Mouse (Mus musculus): ENCODE measurements around the gene Des. TPM values are rescaled to one million over a fixed set of nuclear protein-coding genes. Genes with fewer than 3 reads are reported as not detected.

Gene Des
- total and polyA plus RNA-seq, 3 experiments = 7.0 to 7.2 TPM; not detected in 1

DNA sequence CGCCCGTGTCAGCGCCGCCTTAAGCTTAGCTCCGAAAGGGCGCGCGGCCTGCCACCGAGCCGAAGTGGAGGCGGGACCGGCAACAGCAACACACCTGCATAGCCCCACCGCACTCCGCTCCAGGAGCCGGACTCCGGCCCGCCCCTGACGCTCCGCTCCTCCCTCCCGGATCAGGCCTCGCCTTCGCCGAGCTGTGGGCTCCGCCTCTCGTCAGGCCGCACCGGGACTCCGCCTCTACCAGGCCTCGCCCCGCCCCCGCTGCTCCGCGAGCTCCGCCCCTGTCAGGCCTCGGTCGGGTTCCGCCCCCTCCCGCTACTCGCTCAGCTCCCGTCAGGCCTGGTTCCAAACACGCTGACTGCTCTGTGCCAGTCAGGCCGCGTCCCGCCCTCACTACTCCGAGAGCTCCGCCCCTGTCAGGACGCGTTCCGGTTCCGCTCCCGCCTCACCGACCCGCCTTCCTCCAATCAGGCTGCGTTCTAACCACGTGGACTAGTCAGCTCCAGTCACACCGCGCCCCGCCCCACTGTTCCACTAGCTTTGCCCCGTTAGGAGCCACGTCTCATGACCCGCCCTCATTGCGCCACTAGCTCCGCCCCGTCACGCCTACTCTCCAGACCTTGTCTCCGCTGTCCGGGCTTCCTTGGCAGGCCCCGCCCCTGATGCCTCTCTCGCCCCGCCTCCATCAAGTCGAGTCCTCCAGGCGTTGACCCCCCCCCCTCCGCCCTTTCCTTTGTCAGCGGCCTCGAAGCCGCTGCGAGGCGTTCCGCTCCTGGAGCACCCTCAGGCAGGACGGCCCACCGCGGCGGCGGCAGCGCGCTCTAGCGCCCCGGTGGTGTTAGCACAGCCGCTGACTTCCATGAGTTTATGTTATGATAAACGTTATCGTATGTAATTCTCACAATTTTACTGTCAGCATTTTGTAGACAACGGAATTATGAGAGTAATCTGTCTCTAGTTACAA lies 42.6 kb upstream of the Des start, which contains the start of gene Dnpep (continued):
- TF ChIP-seq MAX (IDR thresholded peaks at IDR 0.05; ENCODE audit: low read length) (peak; percentile 92), RCOR1 (IDR thresholded peaks at IDR 0.05; ENCODE audit: low read depth, low read length) (peak; percentile 59; the same call in 1 of the 2 replicates), BHLHE40 (IDR thresholded peaks at IDR 0.05; ENCODE audit: borderline replicate concordance, low read depth, low read length) (peak; percentile 46; the same call in 1 of the 2 replicates), NELFE (IDR thresholded peaks at IDR 0.05; ENCODE audit: low read depth, low read length) (peak; percentile 33), POLR2AphosphoS2 (IDR thresholded peaks at IDR 0.05; ENCODE audit: low read length) (no peak)

DNA sequence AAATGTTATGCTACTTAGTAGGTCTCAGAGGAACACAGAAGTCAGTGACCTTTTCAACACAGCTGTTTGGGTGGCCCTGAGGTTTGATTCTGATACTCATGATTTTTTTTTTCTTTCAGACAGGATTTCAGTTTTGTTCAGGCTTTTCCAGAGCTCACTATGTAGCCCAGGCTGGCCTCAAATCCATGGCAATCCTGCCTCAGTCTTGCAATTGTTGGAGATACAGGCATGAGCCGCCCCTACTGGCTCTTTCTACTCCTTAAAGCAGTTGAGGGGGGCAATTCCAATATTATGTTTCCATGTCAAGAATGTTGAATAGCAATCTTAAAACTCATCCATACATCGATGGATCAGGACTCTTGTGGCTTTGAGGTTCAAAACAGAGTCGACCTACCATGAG lies 41.8 kb upstream of the Des start:
- no peaks in the 10 kb centered on the region for H3K27me3 ChIP-seq (ENCODE audit: control insufficient read depth in 1 of 2, insufficient read depth in 2 of 2, low read length in 2 of 2)
- no peak for DNase-seq (ENCODE audit: low read depth, low spot score)
- no peaks in the 10 kb centered on the region for H3K79me2 ChIP-seq (ENCODE audit: control insufficient read depth, insufficient read depth, low read length, poor library complexity)
- peak overlapping the region; percentile 22 to 77 for H3K4me3 ChIP-seq (ENCODE audit: control insufficient read depth in 1 of 2, insufficient read depth in 1 of 2, low read depth in 2 of 2, low read length in 2 of 2)
- H3K4me1 ChIP-seq (ENCODE audit: control insufficient read depth in 1 of 2, insufficient read depth in 2 of 2, low read length in 2 of 2) = peaks cover 3 to 4% of the 10 kb centered on the region in 2 experiments; a peak in 2 of 4 replicates
- no peaks in the 10 kb centered on the region for H3K9me3 ChIP-seq (replicated peaks; ENCODE audit: insufficient read depth, low read length)
- no peaks in the 10 kb centered on the region; a peak in 2 of 4 replicates for H3K36me3 ChIP-seq (ENCODE audit: control insufficient read depth in 1 of 2, insufficient read depth in 2 of 2, low read length in 2 of 2)
- TF ChIP-seq EP300 (IDR thresholded peaks at IDR 0.05; ENCODE audit: low read depth in 1 of 2, low read length in 2 of 2) = no peak
- H3K9ac ChIP-seq (ENCODE audit: control insufficient read depth, low read depth, low read length, poor library complexity, severe bottlenecking) = peak overlapping the region; percentile 66
- peak overlapping the region; percentile 57 for H3K27ac ChIP-seq (ENCODE audit: control insufficient read depth, low read depth, low read length)

DNA sequence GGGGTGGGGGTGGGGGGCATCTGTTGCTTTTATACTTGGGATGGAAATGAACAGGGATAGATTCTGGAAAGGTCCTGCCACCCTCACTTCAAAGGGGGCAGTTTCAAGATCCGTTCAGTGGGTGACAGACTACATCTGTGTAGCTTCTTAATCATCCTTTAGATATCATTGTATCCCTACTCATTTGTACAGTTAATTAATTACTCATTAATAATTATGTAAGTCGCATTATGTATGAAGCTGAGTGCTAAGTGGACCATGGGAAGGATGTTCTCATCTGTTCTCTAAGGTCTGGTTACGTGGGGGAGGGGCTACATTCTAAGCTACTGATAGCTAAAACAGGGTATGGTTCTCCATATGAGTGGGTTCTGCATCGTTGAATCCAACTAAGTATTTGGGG lies 41.4 kb upstream of the Des start:
- H3K4me1 ChIP-seq (ENCODE audit: control insufficient read depth in 1 of 2, insufficient read depth in 2 of 2, low read length in 2 of 2) = peaks cover 3 to 4% of the 10 kb centered on the region in 2 experiments; a peak in 2 of 4 replicates
- H3K9me3 ChIP-seq (replicated peaks; ENCODE audit: insufficient read depth, low read length) = no peaks in the 10 kb centered on the region
- H3K27me3 ChIP-seq (ENCODE audit: control insufficient read depth in 1 of 2, insufficient read depth in 2 of 2, low read length in 2 of 2) = no peaks in the 10 kb centered on the region
- DNase-seq (ENCODE audit: low read depth, low spot score) = no peak
- TF ChIP-seq ZC3H11A (IDR thresholded peaks at IDR 0.05; ENCODE audit: low read depth, low read length) = no peak
- TF ChIP-seq TBP (IDR thresholded peaks at IDR 0.05; ENCODE audit: low read depth, low read length) = no peak
- TF ChIP-seq CTCF (IDR thresholded peaks at IDR 0.05 in 2 of 3, conservative IDR thresholded peaks at IDR 0.05 in 1 of 3; ENCODE audit: control insufficient read depth in 1 of 3, insufficient read depth in 1 of 3, low read depth in 2 of 3, low read length in 3 of 3, poor library complexity in 1 of 3, severe bottlenecking in 1 of 3) = no peak
- no peak for TF ChIP-seq BHLHE40 (IDR thresholded peaks at IDR 0.05; ENCODE audit: borderline replicate concordance, low read depth, low read length)
- TF ChIP-seq TAL1 (IDR thresholded peaks at IDR 0.05; ENCODE audit: low read length) = no peak
- no peak for TF ChIP-seq MAFK (IDR thresholded peaks at IDR 0.05; ENCODE audit: borderline replicate concordance, low read depth, low read length)
- no peak for TF ChIP-seq SIN3A (IDR thresholded peaks at IDR 0.05; ENCODE audit: low read length)
- no peak for TF ChIP-seq UBTF (IDR thresholded peaks at IDR 0.05; ENCODE audit: borderline replicate concordance, insufficient read depth, low read depth, low read length)
- no peak overlapping the region for H3K4me3 ChIP-seq (ENCODE audit: control insufficient read depth in 1 of 2, insufficient read depth in 1 of 2, low read depth in 2 of 2, low read length in 2 of 2)
- no peak overlapping the region for H3K27ac ChIP-seq (ENCODE audit: control insufficient read depth, low read depth, low read length)
- no peak overlapping the region for H3K9ac ChIP-seq (ENCODE audit: control insufficient read depth, low read depth, low read length, poor library complexity, severe bottlenecking)
- H3K79me2 ChIP-seq (ENCODE audit: control insufficient read depth, insufficient read depth, low read length, poor library complexity) = no peaks in the 10 kb centered on the region
- H3K36me3 ChIP-seq (ENCODE audit: control insufficient read depth in 1 of 2, insufficient read depth in 2 of 2, low read length in 2 of 2) = no peaks in the 10 kb centered on the region; a peak in 2 of 4 replicates
